Mouse (Mus musculus) kidney, embryonic 16.5 days (tissue): Measurements from ENCODE around the gene Cdh16. TPM values are rescaled to one million over a fixed set of nuclear protein-coding genes. Genes with fewer than 3 reads are reported as not detected.

Experiments used
- ATAC-seq: fragments of 200-750 bp; cut with Nextera tagmentation; 2 replicates; pipeline ENCODE4 v1.8.0; 2017; ENCODE audit warnings: moderate TSS enrichment; ENCODE audit not compliant: low FRiP score, low TSS enrichment
- H3K27ac ChIP-seq: fragments of 300-500 bp; sonication (generic); 2 replicates; pipeline ENCODE4 v1.5.1; 2014; ENCODE audit warnings: low read length
- H3K27me3 ChIP-seq: fragments of 300-500 bp; sonication (generic); 2 replicates; pipeline ENCODE4 v1.6.1; 2014; ENCODE audit warnings: low read length, control low read depth, mixed read lengths; ENCODE audit not compliant: insufficient read depth
- H3K36me3 ChIP-seq: fragments of 300-500 bp; sonication (generic); 2 replicates; pipeline ENCODE4 v1.6.1; 2014; ENCODE audit warnings: low read length, control low read depth, mixed read lengths; ENCODE audit not compliant: insufficient read depth
- H3K4me1 ChIP-seq: fragments of 300-500 bp; sonication (generic); 2 replicates; pipeline ENCODE4 v1.6.1; 2014; ENCODE audit warnings: low read length, control low read depth, mixed read lengths; ENCODE audit not compliant: insufficient read depth
- H3K4me2 ChIP-seq: fragments of 300-500 bp; sonication (generic); replicated peaks from 2 replicates; pipeline ENCODE4 v1.6.1; 2014; ENCODE audit warnings: low read depth, low read length
- H3K4me3 ChIP-seq: fragments of 300-500 bp; sonication (generic); 2 replicates; pipeline ENCODE4 v1.5.1; 2014; ENCODE audit warnings: mild to moderate bottlenecking, low read length
- H3K9ac ChIP-seq: fragments of 300-500 bp; sonication (generic); replicated peaks from 2 replicates; pipeline ENCODE4 v1.6.1; 2014; ENCODE audit warnings: low read length
- H3K9me3 ChIP-seq: fragments of 300-500 bp; sonication (generic); 2 replicates; pipeline ENCODE4 v1.6.1; 2016; ENCODE audit warnings: low read length, control low read depth
- WGBS: fragments of 180-500 bp; shearing (Covaris S2); extraction: QIAGEN DNeasy Blood & Tissue Kit; methylation state at CpG from one replicate; pipeline ENCODE4 v1.1.7; 2014; 5-methylcytosine and 5-hydroxymethylcytosine counted together
- polyA plus RNA-seq: library from polyadenylated mRNA; unstranded; fragments of >200 nt; fragmentation: Nextera tagmentation; extraction: Ambion mirVana; gene quantifications from 2 replicates; pipeline ENCODE4 v1.2.1, GENCODE M21; 2015

Cdh16 gene
- polyA plus RNA-seq, 1 experiment from 2014 or later, result 427 TPM

DNA sequence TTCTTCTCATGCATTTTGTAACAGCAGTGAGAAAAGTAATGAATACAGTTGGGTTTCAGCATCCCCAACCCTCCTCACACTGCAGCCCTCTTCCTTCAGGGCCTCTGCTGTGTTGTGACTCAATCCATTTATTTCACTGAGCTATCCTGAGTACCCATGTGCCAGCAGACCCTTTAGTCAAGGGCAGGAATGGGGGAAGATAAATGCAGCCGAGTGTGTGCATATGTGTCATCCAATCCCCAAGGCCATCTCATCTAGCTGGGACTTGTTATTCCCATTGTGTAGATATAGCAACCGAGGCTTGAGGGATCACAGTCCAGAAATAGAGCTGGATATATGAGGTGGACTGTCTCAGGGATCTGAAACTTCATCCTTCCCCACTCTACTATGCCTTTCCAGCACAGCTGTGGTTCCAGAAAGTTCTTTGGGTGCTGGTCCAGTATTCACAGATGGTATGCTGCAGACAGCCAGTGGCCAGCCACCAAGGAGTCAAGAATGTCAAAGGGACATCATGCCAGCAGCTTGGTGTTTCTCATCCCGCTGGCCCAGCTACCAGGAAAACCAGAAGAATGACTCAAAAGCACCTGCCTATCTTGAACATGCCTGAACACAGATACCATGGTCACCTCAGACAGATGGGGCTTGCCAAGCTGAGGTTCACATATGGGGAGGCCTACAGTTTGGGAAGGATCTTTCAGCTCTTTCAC, 11.0 kb upstream of the Cdh16 start:
- peaks cover 23% of the 10 kb centered on the region for H3K36me3 ChIP-seq
- no peak for ATAC-seq
- WGBS, result 87% methylated on average over 3 of the region's 3 CpGs
- H3K4me2 ChIP-seq, result no peak overlapping the region
- no peak overlapping the region for H3K4me3 ChIP-seq
- no peak overlapping the region for H3K27ac ChIP-seq
- H3K27me3 ChIP-seq, result peaks cover 4% of the 10 kb centered on the region; the same call in 1 of the 2 replicates
- peaks cover 8% of the 10 kb centered on the region for H3K4me1 ChIP-seq
- no peaks in the 10 kb centered on the region for H3K9me3 ChIP-seq
- no peak overlapping the region for H3K9ac ChIP-seq

DNA sequence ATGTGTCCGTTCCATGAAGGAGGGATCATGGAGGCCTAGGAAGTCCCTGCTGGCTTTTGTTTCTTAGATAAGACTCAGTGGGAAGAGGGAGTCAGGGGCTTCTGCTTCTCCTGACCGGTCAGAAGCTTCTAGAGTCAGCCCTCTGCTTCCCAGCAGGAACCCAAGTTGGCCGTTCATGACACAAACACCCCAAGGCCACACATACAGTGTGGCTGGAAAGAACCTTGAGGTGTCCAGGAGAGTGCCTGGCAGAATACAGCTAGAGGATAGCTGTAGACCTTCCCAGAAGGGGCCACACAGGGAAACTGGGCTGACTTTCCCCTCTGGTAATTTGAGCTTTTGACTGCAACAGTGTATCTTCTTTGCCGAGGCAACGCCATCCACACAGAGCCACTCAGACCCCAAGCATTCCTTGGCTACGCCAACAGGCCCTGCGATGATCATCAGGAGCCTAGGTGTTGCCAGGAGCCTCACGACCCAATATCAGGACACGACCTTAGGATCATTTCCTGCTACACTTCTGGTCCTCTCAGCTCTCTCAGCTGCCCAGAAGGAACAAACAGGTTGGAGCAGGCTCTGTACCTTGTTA, 9.1 kb upstream of the Cdh16 start:
- peaks cover 9% of the 10 kb centered on the region for H3K36me3 ChIP-seq
- no peak overlapping the region for H3K27ac ChIP-seq
- H3K27me3 ChIP-seq, result peaks cover 4% of the 10 kb centered on the region; the same call in 1 of the 2 replicates
- WGBS, result 46% methylated on average over 9 of the region's 9 CpGs
- H3K9me3 ChIP-seq, result no peaks in the 10 kb centered on the region
- H3K4me3 ChIP-seq, result no peak overlapping the region
- H3K4me2 ChIP-seq, result no peak overlapping the region
- H3K9ac ChIP-seq, result no peak overlapping the region
- no peak for ATAC-seq
- peaks cover 6% of the 10 kb centered on the region for H3K4me1 ChIP-seq

DNA sequence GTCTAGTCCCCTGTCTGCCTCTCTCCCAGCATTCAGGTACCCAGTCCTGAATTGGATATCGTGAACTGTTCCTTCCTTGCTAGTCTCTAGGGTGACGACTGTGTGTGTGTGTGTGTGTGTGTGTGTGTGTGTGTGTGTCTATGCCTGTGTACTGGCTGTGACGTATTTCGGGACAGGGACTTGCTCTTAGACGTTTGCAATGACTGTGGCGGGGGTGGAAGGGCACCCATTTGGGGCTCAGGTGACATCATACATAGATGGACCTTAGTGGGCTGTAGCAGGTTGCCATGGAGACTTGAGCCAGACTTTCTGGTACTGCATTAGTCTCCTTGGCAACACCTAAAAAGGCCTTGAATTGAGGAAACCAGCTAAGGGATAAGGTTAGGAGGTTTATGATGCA, 8.3 kb upstream of the Cdh16 start:
- peaks cover 6% of the 10 kb centered on the region for H3K4me1 ChIP-seq
- no peak overlapping the region for H3K4me2 ChIP-seq
- ATAC-seq, result no peak
- WGBS, result 67% methylated on average over 6 of the region's 6 CpGs
- H3K4me3 ChIP-seq, result no peak overlapping the region
- peaks cover 6% of the 10 kb centered on the region for H3K36me3 ChIP-seq
- H3K27ac ChIP-seq, result no peak overlapping the region
- no peaks in the 10 kb centered on the region for H3K9me3 ChIP-seq
- H3K9ac ChIP-seq, result no peak overlapping the region
- H3K27me3 ChIP-seq, result peaks cover 4% of the 10 kb centered on the region; the same call in 1 of the 2 replicates

DNA sequence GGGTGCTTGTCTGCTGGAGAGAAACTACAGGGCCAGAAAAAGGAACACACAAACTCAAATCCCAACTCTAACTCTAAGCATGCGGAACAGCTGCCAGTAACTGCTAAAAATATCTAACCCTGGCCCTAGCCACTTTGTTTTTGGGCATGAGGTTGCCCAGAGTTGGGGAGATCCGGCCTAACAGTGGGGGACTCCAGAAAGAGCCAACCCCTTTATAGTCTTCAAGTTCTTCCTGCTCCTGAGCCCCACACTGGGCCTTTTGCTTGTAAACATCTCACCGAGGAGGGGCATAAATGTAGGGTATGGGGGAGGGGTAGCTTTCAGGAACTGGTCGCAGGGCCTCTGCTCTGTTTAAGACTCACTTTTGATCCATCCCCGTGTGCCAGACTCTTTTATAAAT, 7.8 kb upstream of the Cdh16 start:
- Histone ChIP-seq H3K4me3 (no peak overlapping the region), H3K27ac (no peak overlapping the region)

DNA sequence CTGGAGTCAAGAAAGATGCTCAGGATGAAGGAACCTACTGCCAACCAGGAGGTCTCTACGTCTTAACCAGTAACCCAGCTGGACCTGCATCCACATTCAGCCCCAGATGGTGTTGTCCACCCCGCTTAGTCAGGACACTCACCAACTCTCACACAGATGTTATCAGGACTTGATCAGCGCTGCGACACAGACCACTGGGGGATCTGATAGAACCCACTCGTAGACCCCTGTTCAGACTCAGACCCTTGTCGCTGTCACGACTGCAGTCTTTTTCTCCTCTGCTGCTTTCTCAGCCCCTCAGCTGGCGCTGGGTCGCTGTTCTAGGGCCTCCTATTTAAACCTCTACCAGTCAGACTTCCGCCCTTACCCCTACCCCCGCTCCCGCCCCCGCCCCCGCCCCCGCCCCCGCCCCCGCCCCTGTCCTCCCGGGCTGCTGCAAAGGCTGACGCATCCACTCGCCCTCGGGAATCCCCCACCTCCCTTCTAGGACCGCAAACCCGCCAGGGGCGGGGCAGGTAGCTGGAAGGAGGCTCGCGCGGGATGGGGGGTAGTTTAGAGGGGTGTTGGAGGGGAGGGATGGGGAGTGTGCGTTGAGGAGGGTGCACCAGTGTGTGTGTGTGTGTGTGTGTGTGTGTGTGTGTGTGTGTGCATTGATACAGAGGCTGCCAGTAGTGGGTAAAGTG, 6.9 kb upstream of the Cdh16 start, which contains the start of gene Rrad:
Gene Rrad, minus strand, starts transcription at position 347 of the 683 bp plus-strand sequence.
- Histone ChIP-seq H3K27ac (no peak within 1 kb of the TSS), H3K4me1 (peaks cover 6% of the 10 kb centered on the region), H3K4me2 (peak within 1 kb of the TSS; percentile 62), H3K36me3 (peaks cover 3% of the 10 kb centered on the region; the same call in 1 of the 2 replicates), H3K4me3 (peak within 1 kb of the TSS; percentile 49), H3K27me3 (peaks cover 4% of the 10 kb centered on the region; the same call in 1 of the 2 replicates), H3K9me3 (no peaks in the 10 kb centered on the region), H3K9ac (peak within 1 kb of the TSS; percentile 63)
- ATAC-seq, result peak; percentile 53; the same call in 1 of the 2 replicates
- WGBS, result under 1% methylated on average over 22 of the region's 28 CpGs

More for the DNA sequence above, 7.8 kb upstream of the Cdh16 start:
- Histone ChIP-seq H3K4me2 (no peak overlapping the region), H3K9me3 (no peaks in the 10 kb centered on the region), H3K9ac (no peak overlapping the region), H3K36me3 (peaks cover 3% of the 10 kb centered on the region; the same call in 1 of the 2 replicates), H3K27me3 (peaks cover 4% of the 10 kb centered on the region; the same call in 1 of the 2 replicates), H3K4me1 (peaks cover 6% of the 10 kb centered on the region)
- 27% methylated on average over 5 of the region's 5 CpGs for WGBS
- ATAC-seq, result no peak

DNA sequence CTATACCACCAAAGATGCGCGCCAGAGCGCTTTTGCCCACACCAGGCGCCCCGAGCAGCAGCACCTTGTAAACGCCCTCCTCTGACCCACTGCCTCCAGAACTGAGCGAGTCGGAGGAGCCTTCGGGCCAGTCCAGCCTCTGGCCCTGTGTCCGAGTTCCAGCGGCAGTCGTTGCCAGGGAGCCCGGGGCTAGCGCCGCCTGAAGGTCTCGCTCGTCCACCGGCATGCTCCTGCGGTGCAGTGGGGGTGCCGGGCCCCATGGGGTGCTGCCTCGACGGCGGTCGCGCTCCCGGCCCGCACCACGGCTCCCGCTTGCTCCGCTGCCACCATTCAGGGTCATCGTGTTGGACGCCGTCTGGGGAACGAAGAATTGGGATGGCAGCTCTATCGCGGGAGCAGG, 6.4 kb upstream of the Cdh16 start:
- Histone ChIP-seq H3K4me1 (peaks cover 6% of the 10 kb centered on the region), H3K9me3 (no peaks in the 10 kb centered on the region), H3K36me3 (no peaks in the 10 kb centered on the region), H3K4me3 (peak overlapping the region; percentile 49), H3K9ac (peak overlapping the region; percentile 63), H3K4me2 (peak overlapping the region; percentile 62), H3K27ac (no peak overlapping the region), H3K27me3 (peaks cover 4% of the 10 kb centered on the region; the same call in 1 of the 2 replicates)
- WGBS, result 2% methylated on average over 36 of the region's 36 CpGs
- peak; percentile 68 for ATAC-seq

DNA sequence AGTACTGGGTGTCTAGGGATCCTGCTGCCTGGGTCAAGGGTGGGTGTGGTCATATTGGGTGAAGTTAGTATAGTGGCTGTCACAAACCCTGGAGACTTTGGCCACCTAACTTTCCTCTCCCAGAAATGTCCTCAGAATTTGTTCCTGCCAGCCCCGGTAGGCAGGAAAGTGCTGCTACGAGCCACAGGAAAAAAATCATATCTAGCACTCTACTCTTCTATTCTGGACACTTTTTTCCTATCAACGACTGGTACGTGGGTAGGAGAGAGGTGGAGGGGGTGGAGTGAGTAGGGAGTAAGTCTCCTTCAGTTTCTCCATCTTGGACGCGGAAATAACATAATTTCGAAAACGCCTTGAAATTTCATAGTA, 5.9 kb upstream of the Cdh16 start:
- Histone ChIP-seq H3K27me3 (peaks cover 4% of the 10 kb centered on the region; the same call in 1 of the 2 replicates), H3K36me3 (no peaks in the 10 kb centered on the region), H3K9ac (peak overlapping the region; percentile 63; the same call in 1 of the 2 replicates), H3K4me2 (peak overlapping the region; percentile 62), H3K9me3 (no peaks in the 10 kb centered on the region), H3K27ac (no peak overlapping the region), H3K4me3 (peak overlapping the region; percentile 49), H3K4me1 (peaks cover 6% of the 10 kb centered on the region)
- no peak for ATAC-seq
- 43% methylated on average over 8 of the region's 8 CpGs for WGBS

DNA sequence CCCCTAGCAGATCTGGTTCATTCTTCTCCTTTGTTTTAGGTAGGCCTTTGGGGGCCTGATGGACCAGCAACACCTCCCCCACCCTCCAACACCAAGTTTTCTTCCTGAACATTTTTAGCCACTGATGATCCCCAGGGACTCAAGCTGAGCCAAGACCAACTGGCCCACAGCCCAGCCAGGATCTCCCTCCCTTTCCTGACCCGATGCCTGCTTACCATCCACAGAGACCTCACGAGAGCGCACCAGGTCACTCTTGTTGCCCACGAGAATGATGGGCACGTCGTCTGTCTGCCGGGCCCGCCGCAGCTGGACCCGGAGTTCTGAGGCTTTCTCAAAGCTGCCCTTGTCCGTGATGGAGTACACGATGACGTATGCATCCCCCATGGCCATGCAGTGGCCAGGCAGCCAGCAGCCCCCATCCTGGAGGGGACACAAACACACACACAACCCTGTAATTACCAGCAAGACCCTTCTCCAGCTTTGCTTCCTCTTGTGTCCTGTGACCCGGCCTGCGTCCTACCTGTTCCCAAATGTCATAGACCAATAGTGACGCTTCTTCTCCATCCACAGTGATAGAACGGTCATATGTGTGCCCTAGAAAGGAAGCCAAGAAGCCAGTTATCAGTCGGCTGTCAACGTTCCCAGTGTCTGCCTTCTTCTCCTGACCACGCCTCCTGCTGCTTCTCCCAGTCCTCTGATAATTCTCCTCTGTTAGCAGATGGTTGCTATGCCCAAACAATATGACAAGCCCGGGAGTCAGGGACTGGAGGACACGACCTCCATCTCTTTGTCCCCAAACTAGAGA, 5.3 kb upstream of the Cdh16 start:
- Histone ChIP-seq H3K9me3 (no peaks in the 10 kb centered on the region), H3K4me2 (peak overlapping the region; percentile 62), H3K27ac (no peak overlapping the region), H3K36me3 (no peaks in the 10 kb centered on the region), H3K9ac (no peak overlapping the region), H3K4me3 (peak overlapping the region; percentile 49), H3K27me3 (peaks cover 4% of the 10 kb centered on the region; the same call in 1 of the 2 replicates), H3K4me1 (peaks cover 6% of the 10 kb centered on the region)
- WGBS, result 66% methylated on average over 22 of the region's 22 CpGs
- ATAC-seq, result no peak

DNA sequence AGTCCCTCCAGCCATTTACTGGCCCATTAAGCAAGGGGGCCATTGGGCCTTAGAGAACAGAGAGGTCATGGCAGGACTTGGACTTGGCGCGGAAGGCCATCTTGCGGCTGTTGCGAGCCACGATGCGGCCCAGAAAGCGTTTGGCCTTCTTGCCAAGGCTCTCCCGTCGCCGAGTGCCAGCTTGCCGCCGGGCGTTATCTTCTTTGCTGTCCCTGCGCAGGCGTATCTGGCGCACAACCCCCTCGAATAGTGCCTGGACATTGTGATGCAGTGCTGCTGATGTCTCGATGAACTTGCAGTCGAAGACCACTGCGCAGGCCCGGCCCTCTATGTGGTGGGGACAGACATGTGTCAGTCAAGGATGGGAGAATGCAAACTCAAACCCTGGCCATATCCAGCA, 4.2 kb upstream of the Cdh16 start:
- Histone ChIP-seq H3K27me3 (peaks cover 4% of the 10 kb centered on the region; the same call in 1 of the 2 replicates), H3K4me3 (no peak overlapping the region), H3K4me1 (peaks cover 6% of the 10 kb centered on the region), H3K36me3 (no peaks in the 10 kb centered on the region), H3K27ac (no peak overlapping the region), H3K9me3 (no peaks in the 10 kb centered on the region), H3K4me2 (no peak overlapping the region), H3K9ac (no peak overlapping the region)
- 96% methylated on average over 21 of the region's 21 CpGs for WGBS
- no peak for ATAC-seq
